10 mouse cellular contexts compared by ENCODE assay signal in genomic region chr2:154648086-154648485, GRCm38 (mm10). TPM values are rescaled to one million over a fixed set of nuclear protein-coding genes. Genes with fewer than 3 reads are reported as not detected.
DNase-seq lines count a peak whose midpoint lies in the region; ATAC-seq and TF ChIP-seq lines count a peak whose summit lies in the region.
"Had no signal": no experiment of that assay in that cellular context is flagged by ENCODE, and none has a peak within 500 bp of the region (broad histone marks: within the 10 kb centered on the region; RNA-seq: fewer than 3 reads in every experiment).

No protein-coding gene starts in this region.

- POLR2A ChIA-PET in Patski (lab: Charles Lee) = no interaction called here

- no peak overlapping the region for H3K27ac ChIP-seq in liver, embryonic 11.5 days (ENCODE audit: low read depth, low read length)
- H3K27ac ChIP-seq in limb, embryonic 15.5 days = 0 out of 2 replicates have a peak overlapping the region, but pooled peaks have one; percentile 57
- H3K27ac ChIP-seq in heart, embryonic 10.5 days = no peak overlapping the region

- no peaks in the 10 kb centered on the region for H3K27me3 ChIP-seq in liver, embryonic 11.5 days (replicated peaks; ENCODE audit: control insufficient read depth, insufficient read depth, low read length)
- no peaks in the 10 kb centered on the region for H3K27me3 ChIP-seq in Patski
- no peaks in the 10 kb centered on the region for H3K27me3 ChIP-seq in limb, embryonic 15.5 days
- no peaks in the 10 kb centered on the region for H3K27me3 ChIP-seq in heart, embryonic 10.5 days (ENCODE audit: insufficient read depth, poor library complexity, severe bottlenecking)

- no peak for ATAC-seq in liver, embryonic 11.5 days (replicated peaks; ENCODE audit: low FRiP score)
- ATAC-seq in Patski = no peak
- ATAC-seq in limb, embryonic 15.5 days (ENCODE audit: insufficient number of reproducible peaks, low FRiP score, low TSS enrichment, low read depth) = no peak

- in situ Hi-C loops in Patski (cut with MboI; ENCODE audit: low pct_unique_long_range_greater_than_20kb) = no loop called here

- CTCF ChIA-PET in Patski (lab: Charles Lee) = interaction anchor here (0.9 kb wide), 1 partner anchor 9 kb away, joined by 4 read pairs; no protein-coding TSS in a partner anchor

- TF ChIP-seq CTCF in Patski (IDR thresholded peaks at IDR 0.05) = peak; percentile 70
- TF ChIP-seq CTCF in brain, embryonic 14.5 days (IDR thresholded peaks at IDR 0.05; ENCODE audit: borderline replicate concordance, extremely low read depth, insufficient read depth, insufficient read length) = peak; percentile 60; the same call in 1 of the 2 replicates

- no peak overlapping the region for H3K4me3 ChIP-seq in liver, embryonic 11.5 days (ENCODE audit: low read depth, low read length)
- H3K4me3 ChIP-seq in limb, embryonic 15.5 days = no peak overlapping the region
- no peak overlapping the region for H3K4me3 ChIP-seq in heart, embryonic 10.5 days
- H3K4me3 ChIP-seq: myocyte had no signal

- no peak overlapping the region for H3K4me2 ChIP-seq in liver, embryonic 11.5 days
- no peak overlapping the region for H3K4me2 ChIP-seq in limb, embryonic 15.5 days

- DNase-seq in liver = peak; percentile 63
- no peak for DNase-seq in liver, embryonic 11.5 days (ENCODE audit: low spot score)
- no peak for DNase-seq in Patski (ENCODE audit: low read depth, low spot score)
- DNase-seq in brain, embryonic 14.5 days (ENCODE audit: low read depth) = peak; percentile 62
- DNase-seq in urinary bladder, postnatal 4 days (ENCODE audit: low spot score in 2 of 2) = no peak
- DNase-seq in heart, embryonic 10.5 days (ENCODE audit: low spot score) = no peak
- no peak for DNase-seq in gastrocnemius, postnatal 25 days

- TF ChIP-seq POLR2A in brain, embryonic 14.5 days (IDR thresholded peaks at IDR 0.05; ENCODE audit: borderline replicate concordance, extremely low read depth, insufficient read depth, insufficient read length, poor library complexity, severe bottlenecking) = no peak

- H3K36me3 ChIP-seq in liver, embryonic 11.5 days (ENCODE audit: control insufficient read depth, insufficient read depth, low read length) = 0 out of 2 replicates have a peak, but pooled peaks cover 2% of the 10 kb centered on the region
- peaks cover 26% of the 10 kb centered on the region; the same call in 1 of the 2 replicates for H3K36me3 ChIP-seq in limb, embryonic 15.5 days
- peaks cover 20% of the 10 kb centered on the region for H3K36me3 ChIP-seq in heart, embryonic 10.5 days

- 28% methylated on average over 3 of the region's 3 CpGs for WGBS in liver, embryonic 11.5 days
- 30% methylated on average over 3 of the region's 3 CpGs for WGBS in limb, embryonic 15.5 days
- WGBS in heart, embryonic 10.5 days = 25% methylated on average over 3 of the region's 3 CpGs

- H3K9ac ChIP-seq in liver, embryonic 11.5 days (ENCODE audit: low read depth, low read length) = no peak overlapping the region
- H3K9ac ChIP-seq in limb, embryonic 15.5 days = no peak overlapping the region

- no peaks in the 10 kb centered on the region for H3K4me1 ChIP-seq in liver, embryonic 11.5 days (replicated peaks; ENCODE audit: control insufficient read depth, insufficient read depth, low read length)
- H3K4me1 ChIP-seq in limb, embryonic 15.5 days = no peaks in the 10 kb centered on the region
- H3K4me1 ChIP-seq in heart, embryonic 10.5 days = no peaks in the 10 kb centered on the region

- H3K9me3 ChIP-seq in liver, embryonic 11.5 days (ENCODE audit: control insufficient read depth, low read length) = no peaks in the 10 kb centered on the region
- H3K9me3 ChIP-seq in limb, embryonic 15.5 days = no peaks in the 10 kb centered on the region
- H3K9me3 ChIP-seq in heart, embryonic 10.5 days = no peaks in the 10 kb centered on the region

RNA-seq across cellular contexts. Expression of gene Chmp4b, which starts 3.4 kb away (rescaled TPM):
- polyA plus RNA-seq in liver, embryonic 11.5 days (2014; fragmentation: Nextera tagmentation; extraction: Ambion mirVana) = 9.3 and 10.9 TPM in 2 replicates
- 239 TPM for polyA plus RNA-seq in Patski (2021)
- polyA plus RNA-seq in brain, embryonic 14.5 days (2012; rRNA removed) = 201 and 214 TPM in 2 replicates
- polyA plus RNA-seq in limb, embryonic 15.5 days (2015; fragmentation: Nextera tagmentation; extraction: Ambion mirVana) = 31.6 and 36.9 TPM in 2 replicates
- polyA plus RNA-seq in heart, embryonic 10.5 days (2016; fragmentation: Nextera tagmentation; extraction: Ambion mirVana) = 13.5 and 17.4 TPM in 2 replicates
- total RNA-seq in gastrocnemius, postnatal 25 days (2021) = 100 to 1,000 TPM; 102 TPM

RNA-seq across cellular contexts. Expression of gene 4930519P11Rik, which starts 34.8 kb away (rescaled TPM):
- not detected in 2 replicates for polyA plus RNA-seq in liver, embryonic 11.5 days (2014; fragmentation: Nextera tagmentation; extraction: Ambion mirVana)
- 0.13 TPM for polyA plus RNA-seq in Patski (2021)
- 0.22 and 0.69 TPM in 2 replicates for polyA plus RNA-seq in brain, embryonic 14.5 days (2012; rRNA removed)
- 0.67 TPM in 1 of 2 replicates, not detected in the other for polyA plus RNA-seq in limb, embryonic 15.5 days (2015; fragmentation: Nextera tagmentation; extraction: Ambion mirVana)
- 0.32 and 0.69 TPM in 2 replicates for polyA plus RNA-seq in heart, embryonic 10.5 days (2016; fragmentation: Nextera tagmentation; extraction: Ambion mirVana)
- total RNA-seq in gastrocnemius, postnatal 25 days (2021) = not detected
- polyA plus RNA-seq: heart, embryonic 14.5 days had no signal

RNA-seq across cellular contexts. Expression of gene Zfp341, which starts 35.0 kb away (rescaled TPM):
- polyA plus RNA-seq in liver, embryonic 11.5 days (2014; fragmentation: Nextera tagmentation; extraction: Ambion mirVana) = 1.3 and 1.5 TPM in 2 replicates
- 3.1 TPM for polyA plus RNA-seq in Patski (2021)
- 17.6 and 18.7 TPM in 2 replicates for polyA plus RNA-seq in brain, embryonic 14.5 days (2012; rRNA removed)
- 1.2 and 1.5 TPM in 2 replicates for polyA plus RNA-seq in limb, embryonic 15.5 days (2015; fragmentation: Nextera tagmentation; extraction: Ambion mirVana)
- 0.87 and 0.95 TPM in 2 replicates for polyA plus RNA-seq in heart, embryonic 10.5 days (2016; fragmentation: Nextera tagmentation; extraction: Ambion mirVana)
- total RNA-seq in gastrocnemius, postnatal 25 days (2021) = 1 to 10 TPM; 2.2 to 2.5 TPM

RNA-seq across cellular contexts. Expression of gene Pxmp4, which starts 44.6 kb away (rescaled TPM):
- polyA plus RNA-seq in liver, embryonic 11.5 days (2014; fragmentation: Nextera tagmentation; extraction: Ambion mirVana) = 25.2 and 25.6 TPM in 2 replicates
- polyA plus RNA-seq in Patski (2021) = 17.0 TPM
- 11.4 and 12.5 TPM in 2 replicates for polyA plus RNA-seq in brain, embryonic 14.5 days (2012; rRNA removed)
- 30.8 and 32.3 TPM in 2 replicates for polyA plus RNA-seq in limb, embryonic 15.5 days (2015; fragmentation: Nextera tagmentation; extraction: Ambion mirVana)
- polyA plus RNA-seq in heart, embryonic 10.5 days (2016; fragmentation: Nextera tagmentation; extraction: Ambion mirVana) = 19.9 and 21.5 TPM in 2 replicates
- total RNA-seq in gastrocnemius, postnatal 25 days (2021) = 10 to 100 TPM; 12.6 to 14.9 TPM

Comparison
In these comparisons a context has a peak if more than half of its experiments do, and no peak if none do; other contexts are left out.
1. DNase-seq: peak in liver (single experiment) and brain, embryonic 14.5 days (single experiment); none in liver, embryonic 11.5 days (single experiment), Patski (single experiment), urinary bladder, postnatal 4 days (0 of 2), heart, embryonic 10.5 days (single experiment) and gastrocnemius, postnatal 25 days (single experiment).